Mouse (Mus musculus): ENCODE data around the gene Ccr4. TPM values are rescaled to one million over a fixed set of nuclear protein-coding genes. Genes with fewer than 3 reads are reported as not detected.
"Not testable (repeated sequence)": the region's sequence is repeated elsewhere in the genome, so short reads cannot be mapped to it uniquely, and the experiment has no call there.

The Ccr4 gene
- total RNA-seq, 1 experiment from 2014 or later: not detected

DNA sequence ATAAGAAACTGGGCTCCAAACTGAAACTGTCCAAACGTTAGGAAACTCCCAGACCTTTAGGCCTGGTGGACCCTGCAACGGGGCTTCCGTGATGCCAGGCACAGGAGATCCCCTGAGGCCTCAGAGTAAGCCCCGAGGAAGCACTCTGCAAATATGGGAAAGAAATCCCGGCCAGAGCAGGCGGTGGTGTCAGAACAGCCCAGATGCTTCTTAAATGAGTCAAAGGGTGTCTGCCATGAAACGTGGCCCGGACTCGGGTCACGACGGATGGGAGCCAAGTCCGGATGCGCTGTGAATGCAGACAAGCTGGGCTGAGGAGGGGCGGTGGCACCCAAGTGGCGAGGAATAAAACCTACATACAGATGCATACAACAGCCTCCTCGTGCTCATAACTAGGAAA is 22.4 kb upstream of the Ccr4 start:
- ATAC-seq (replicated peaks in 1 of 2; ENCODE audit: insufficient read depth in 1 of 2, low FRiP score in 2 of 2, low TSS enrichment in 1 of 2, low read depth in 1 of 2, poor library complexity in 2 of 2, severe bottlenecking in 2 of 2): peak; percentile 42 to 69; a peak in 2 of 4 replicates

DNA sequence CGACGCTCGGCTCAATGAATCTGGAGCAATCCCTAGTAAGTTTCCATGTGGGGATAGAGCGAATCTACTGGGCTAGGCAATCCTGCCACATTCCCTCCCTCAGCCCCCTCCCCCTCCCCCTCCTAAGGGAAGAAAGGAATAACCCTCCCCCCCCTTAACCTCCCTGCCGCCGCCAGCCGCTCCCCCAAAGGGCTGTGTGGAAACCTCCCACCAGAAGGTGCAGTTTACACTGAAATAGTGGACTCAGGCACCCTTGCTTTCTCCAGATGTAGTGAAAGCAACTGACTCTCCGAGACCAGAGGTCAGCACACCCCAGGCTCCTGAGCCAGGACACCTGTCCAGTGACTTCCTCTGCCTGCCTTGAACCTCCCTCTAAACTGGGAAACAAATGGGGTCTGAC is 21.9 kb upstream of the Ccr4 start:
- ATAC-seq (replicated peaks in 1 of 2; ENCODE audit: insufficient read depth in 1 of 2, low FRiP score in 2 of 2, low TSS enrichment in 1 of 2, low read depth in 1 of 2, poor library complexity in 2 of 2, severe bottlenecking in 2 of 2): no peak

DNA sequence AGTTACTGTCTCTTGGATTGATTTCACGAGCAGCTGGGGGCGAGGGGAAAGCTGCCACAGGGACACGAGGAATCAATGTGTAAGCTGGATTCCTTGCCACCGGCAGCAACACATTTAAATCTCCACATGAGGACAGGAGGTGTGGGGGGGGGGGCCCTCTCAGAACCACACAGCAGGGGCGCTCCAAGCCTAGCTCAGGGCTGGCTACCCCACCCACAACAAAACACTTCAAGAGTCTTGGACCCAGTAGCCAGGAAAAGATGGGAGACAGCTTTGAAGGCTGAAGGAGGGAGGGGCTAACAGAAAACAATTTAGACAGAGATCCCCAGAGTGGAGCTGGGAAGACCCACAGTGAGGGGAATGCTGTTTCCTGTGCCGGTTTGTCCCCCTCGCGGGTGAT is 21.2 kb upstream of the Ccr4 start:
- no peak for ATAC-seq (replicated peaks in 1 of 2; ENCODE audit: insufficient read depth in 1 of 2, low FRiP score in 2 of 2, low TSS enrichment in 1 of 2, low read depth in 1 of 2, poor library complexity in 2 of 2, severe bottlenecking in 2 of 2)

GRCm38 (mm10) chr9:114525073-114525633 is 20.4 kb upstream of the Ccr4 start:
- no peak for ATAC-seq (replicated peaks in 1 of 2; ENCODE audit: insufficient read depth in 1 of 2, low FRiP score in 2 of 2, low TSS enrichment in 1 of 2, low read depth in 1 of 2, poor library complexity in 2 of 2, severe bottlenecking in 2 of 2)

- ATAC-seq (replicated peaks in 1 of 2; ENCODE audit: insufficient read depth in 1 of 2, low FRiP score in 2 of 2, low TSS enrichment in 1 of 2, low read depth in 1 of 2, poor library complexity in 2 of 2, severe bottlenecking in 2 of 2): no peak
Observed at GRCm38 (mm10) chr9:114522501-114522900, 17.8 kb upstream of the Ccr4 start.

DNA sequence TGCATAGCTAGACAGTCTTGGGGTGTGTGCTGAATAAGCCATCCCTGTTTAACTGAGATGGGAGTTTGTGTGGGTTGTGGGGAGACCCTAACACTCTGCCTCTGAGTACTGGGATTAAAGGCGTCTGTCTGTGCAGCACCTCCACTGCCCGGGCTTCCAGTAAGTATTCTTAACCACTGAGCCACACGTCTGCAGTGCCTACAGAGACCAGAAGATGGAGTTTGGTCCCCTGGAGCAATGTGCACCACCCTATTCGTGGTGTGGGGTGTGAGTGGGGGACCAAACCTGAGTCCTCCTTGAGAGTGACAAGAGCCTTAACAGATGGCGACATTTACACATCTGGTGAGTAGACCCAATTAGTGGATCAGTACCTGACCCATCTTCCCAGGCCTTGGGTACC is 17.3 kb upstream of the Ccr4 start:
- ATAC-seq (replicated peaks in 1 of 2; ENCODE audit: insufficient read depth in 1 of 2, low FRiP score in 2 of 2, low TSS enrichment in 1 of 2, low read depth in 1 of 2, poor library complexity in 2 of 2, severe bottlenecking in 2 of 2): no peak

DNA sequence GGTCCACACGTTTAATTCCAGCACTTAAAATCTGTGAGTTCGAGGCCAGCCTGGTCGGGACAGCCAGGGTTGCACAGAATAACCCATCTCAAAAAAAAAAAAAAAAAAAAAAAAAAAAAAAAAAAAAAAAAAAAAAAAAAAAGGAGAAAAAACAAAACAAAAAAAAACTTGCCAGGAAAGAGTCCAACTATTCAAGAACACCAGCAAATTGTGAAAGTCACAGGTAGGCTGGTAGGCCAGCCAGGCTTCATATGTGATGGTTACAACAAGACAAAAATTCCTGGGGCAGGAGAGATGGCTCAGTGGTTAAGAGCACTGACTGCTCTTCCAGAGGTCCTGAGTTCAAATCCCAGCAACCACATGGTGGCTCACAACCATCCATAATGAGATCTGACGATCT is 15.8 kb upstream of the Ccr4 start:
- ATAC-seq (replicated peaks in 1 of 2; ENCODE audit: insufficient read depth in 1 of 2, low FRiP score in 2 of 2, low TSS enrichment in 1 of 2, low read depth in 1 of 2, poor library complexity in 2 of 2, severe bottlenecking in 2 of 2): not testable (repeated sequence)

- no peak for ATAC-seq (replicated peaks in 1 of 2; ENCODE audit: insufficient read depth in 1 of 2, low FRiP score in 2 of 2, low TSS enrichment in 1 of 2, low read depth in 1 of 2, poor library complexity in 2 of 2, severe bottlenecking in 2 of 2)
Observed at GRCm38 (mm10) chr9:114518812-114519477, 14.2 kb upstream of the Ccr4 start.

GRCm38 (mm10) chr9:114517924-114518497 is 13.3 kb upstream of the Ccr4 start:
- no peak for ATAC-seq (replicated peaks in 1 of 2; ENCODE audit: insufficient read depth in 1 of 2, low FRiP score in 2 of 2, low TSS enrichment in 1 of 2, low read depth in 1 of 2, poor library complexity in 2 of 2, severe bottlenecking in 2 of 2)

- ATAC-seq (replicated peaks in 1 of 2; ENCODE audit: insufficient read depth in 1 of 2, low FRiP score in 2 of 2, low TSS enrichment in 1 of 2, low read depth in 1 of 2, poor library complexity in 2 of 2, severe bottlenecking in 2 of 2): no peak
Observed at GRCm38 (mm10) chr9:114515364-114515763, 10.6 kb upstream of the Ccr4 start, which contains the start of gene C130032M10Rik. TSS of gene C130032M10Rik (plus strand) at chr9:114515697.

GRCm38 (mm10) chr9:114512831-114513230 is 8.1 kb upstream of the Ccr4 start:
- no peak for ATAC-seq (replicated peaks in 1 of 2; ENCODE audit: insufficient read depth in 1 of 2, low FRiP score in 2 of 2, low TSS enrichment in 1 of 2, low read depth in 1 of 2, poor library complexity in 2 of 2, severe bottlenecking in 2 of 2)

GRCm38 (mm10) chr9:114509785-114510184 is 5.1 kb upstream of the Ccr4 start:
- 0 out of 4 replicates have a peak, but pooled peaks of 1 of the 2 experiments have one; percentile 12 for ATAC-seq (replicated peaks in 1 of 2; ENCODE audit: insufficient read depth in 1 of 2, low FRiP score in 2 of 2, low TSS enrichment in 1 of 2, low read depth in 1 of 2, poor library complexity in 2 of 2, severe bottlenecking in 2 of 2)

GRCm38 (mm10) chr9:114507421-114507820 is 2.7 kb upstream of the Ccr4 start:
- ATAC-seq (replicated peaks in 1 of 2; ENCODE audit: insufficient read depth in 1 of 2, low FRiP score in 2 of 2, low TSS enrichment in 1 of 2, low read depth in 1 of 2, poor library complexity in 2 of 2, severe bottlenecking in 2 of 2): peak; percentile 76 to 88

DNA sequence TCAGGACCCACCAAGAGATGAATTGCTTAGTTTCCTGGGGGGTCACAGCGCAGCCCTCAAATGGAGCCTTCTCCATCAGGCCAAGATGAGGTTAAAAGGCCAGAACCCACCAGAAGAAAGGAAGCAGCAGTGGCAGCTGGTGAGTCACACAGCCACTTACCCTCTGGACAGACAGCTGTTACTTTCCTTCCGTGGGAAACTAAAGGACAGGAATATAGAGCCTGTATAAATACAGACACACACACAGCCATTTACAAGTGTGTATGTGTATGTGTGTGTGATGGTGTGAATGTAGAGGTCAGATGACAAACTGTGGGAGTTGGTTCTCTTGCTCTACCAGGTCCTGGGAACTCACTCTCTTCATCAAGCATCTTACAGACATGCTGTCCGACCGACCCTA is 1.8 kb upstream of the Ccr4 start:
- ATAC-seq (replicated peaks in 1 of 2; ENCODE audit: insufficient read depth in 1 of 2, low FRiP score in 2 of 2, low TSS enrichment in 1 of 2, low read depth in 1 of 2, poor library complexity in 2 of 2, severe bottlenecking in 2 of 2): no peak

GRCm38 (mm10) chr9:114502711-114503427 is 1.8 kb downstream of the Ccr4 start:
- no peak for ATAC-seq (replicated peaks in 1 of 2; ENCODE audit: insufficient read depth in 1 of 2, low FRiP score in 2 of 2, low TSS enrichment in 1 of 2, low read depth in 1 of 2, poor library complexity in 2 of 2, severe bottlenecking in 2 of 2)

GRCm38 (mm10) chr9:114501913-114502312 is 2.8 kb downstream of the Ccr4 start:
- no peak for ATAC-seq (replicated peaks in 1 of 2; ENCODE audit: insufficient read depth in 1 of 2, low FRiP score in 2 of 2, low TSS enrichment in 1 of 2, low read depth in 1 of 2, poor library complexity in 2 of 2, severe bottlenecking in 2 of 2)

- ATAC-seq (replicated peaks in 1 of 2; ENCODE audit: insufficient read depth in 1 of 2, low FRiP score in 2 of 2, low TSS enrichment in 1 of 2, low read depth in 1 of 2, poor library complexity in 2 of 2, severe bottlenecking in 2 of 2): no peak
Observed at GRCm38 (mm10) chr9:114501111-114501510, 3.6 kb downstream of the Ccr4 start.

All from hematopoietic stem cell, adult 5-6 weeks (primary cell).